ENCODE assay signal across 21 mouse cellular contexts in genomic region chr11:79138621-79139020, GRCm38 (mm10). TPM values are rescaled to one million over a fixed set of nuclear protein-coding genes. Genes with fewer than 3 reads are reported as not detected.
DNase-seq lines count a peak whose midpoint lies in the region; ATAC-seq and TF ChIP-seq lines count a peak whose summit lies in the region.
"Had no signal": no experiment of that assay in that cellular context is flagged by ENCODE, and none has a peak within 500 bp of the region (broad histone marks: within the 10 kb centered on the region; RNA-seq: fewer than 3 reads in every experiment).

No protein-coding gene starts in this region.

- H3K27ac ChIP-seq in heart, embryonic 13.5 days (replicated peaks): peak overlapping the region; percentile 24; the same call in 1 of the 2 replicates
- no peak overlapping the region for H3K27ac ChIP-seq in heart, adult 2 months
- H3K27ac ChIP-seq in kidney, embryonic 16.5 days (ENCODE audit: low read length): peak overlapping the region; percentile 42; the same call in 1 of the 2 replicates
- H3K27ac ChIP-seq in ES-E14 (ENCODE audit: insufficient read depth, low read depth, low read length, poor library complexity, severe bottlenecking): no peak overlapping the region
- 0 out of 2 replicates have a peak overlapping the region, but pooled peaks have one; percentile 8 for H3K27ac ChIP-seq in embryonic facial prominence, embryonic 14.5 days (replicated peaks; ENCODE audit: low read depth, low read length)
- no peak overlapping the region for H3K27ac ChIP-seq in forebrain, embryonic 13.5 days
- H3K27ac ChIP-seq: gastrocnemius, adult 2 months; heart, embryonic 10.5 days; hindbrain, embryonic 10.5 days; hindbrain, embryonic 14.5 days had no signal

- H3K4me3 ChIP-seq in heart, embryonic 13.5 days: no peak overlapping the region
- no peak overlapping the region for H3K4me3 ChIP-seq in heart, adult 2 months
- H3K4me3 ChIP-seq in kidney, embryonic 16.5 days (ENCODE audit: low read length): no peak overlapping the region
- H3K4me3 ChIP-seq in ES-E14 (ENCODE audit: insufficient read depth in 1 of 2, low read depth in 1 of 2, low read length in 2 of 2, poor library complexity in 1 of 2, severe bottlenecking in 1 of 2): no peak overlapping the region
- no peak overlapping the region for H3K4me3 ChIP-seq in embryonic facial prominence, embryonic 14.5 days (ENCODE audit: low read depth, low read length)
- H3K4me3 ChIP-seq in forebrain, embryonic 13.5 days: no peak overlapping the region
- H3K4me3 ChIP-seq: gastrocnemius, adult 2 months; heart, embryonic 10.5 days; hindbrain, embryonic 10.5 days had no signal

- intact Hi-C loops in heart, adult 2 months (cut with DNase I): no loop called here

- DNase-seq in heart, adult 2 months: no peak
- no peak for DNase-seq in kidney, postnatal 4 days
- DNase-seq in ES-E14 (ENCODE audit: low read depth, low spot score): peak; percentile 67
- DNase-seq in embryonic facial prominence, embryonic 14.5 days (ENCODE audit: low spot score): no peak
- no peak for DNase-seq in thymus, postnatal 10 days (ENCODE audit: low spot score in 2 of 2)
- DNase-seq: adrenal gland, postnatal 25 days; cerebellum, adult 18-20 months; cerebellum, postnatal 10 days; gastrocnemius, adult 2 months; gastrocnemius, postnatal 25 days; kidney, adult 11 months had no signal

- no peaks in the 10 kb centered on the region for H3K27me3 ChIP-seq in heart, embryonic 13.5 days (replicated peaks)
- H3K27me3 ChIP-seq in heart, adult 2 months (ENCODE audit: control insufficient read depth, insufficient read depth, low read length): no peaks in the 10 kb centered on the region
- no peaks in the 10 kb centered on the region for H3K27me3 ChIP-seq in kidney, embryonic 16.5 days (ENCODE audit: insufficient read depth, low read length)
- no peaks in the 10 kb centered on the region for H3K27me3 ChIP-seq in embryonic facial prominence, embryonic 14.5 days (replicated peaks; ENCODE audit: control insufficient read depth, insufficient read depth, low read length)
- no peaks in the 10 kb centered on the region for H3K27me3 ChIP-seq in forebrain, embryonic 13.5 days
- H3K27me3 ChIP-seq: CH12.LX had no signal

- TF ChIP-seq POLR2A in heart, adult 2 months (IDR thresholded peaks at IDR 0.05; ENCODE audit: insufficient read depth, low read depth, low read length): no peak

- no peaks in the 10 kb centered on the region for H3K9me3 ChIP-seq in heart, embryonic 13.5 days
- H3K9me3 ChIP-seq in kidney, embryonic 16.5 days (ENCODE audit: low read length): no peaks in the 10 kb centered on the region
- no peaks in the 10 kb centered on the region for H3K9me3 ChIP-seq in ES-E14 (ENCODE audit: control insufficient read depth, insufficient read depth, low read depth, low read length)
- H3K9me3 ChIP-seq in embryonic facial prominence, embryonic 14.5 days (ENCODE audit: control insufficient read depth, low read length): no peaks in the 10 kb centered on the region
- H3K9me3 ChIP-seq in forebrain, embryonic 13.5 days (replicated peaks): no peaks in the 10 kb centered on the region
- H3K9me3 ChIP-seq: heart, embryonic 10.5 days; hindbrain, embryonic 10.5 days had no signal

- no peak overlapping the region for H3K9ac ChIP-seq in heart, embryonic 13.5 days
- H3K9ac ChIP-seq in heart, adult 2 months (ENCODE audit: low read depth, low read length): no peak overlapping the region
- no peak overlapping the region for H3K9ac ChIP-seq in kidney, embryonic 16.5 days (replicated peaks; ENCODE audit: low read length)
- no peak overlapping the region for H3K9ac ChIP-seq in ES-E14 (ENCODE audit: insufficient read depth, low read depth, low read length, poor library complexity, severe bottlenecking)
- H3K9ac ChIP-seq in embryonic facial prominence, embryonic 14.5 days (ENCODE audit: low read depth, low read length): no peak overlapping the region
- H3K9ac ChIP-seq in forebrain, embryonic 13.5 days: no peak overlapping the region
- H3K9ac ChIP-seq: hindbrain, embryonic 14.5 days had no signal

- H3K4me2 ChIP-seq in heart, embryonic 13.5 days: no peak overlapping the region
- H3K4me2 ChIP-seq in kidney, embryonic 16.5 days (replicated peaks; ENCODE audit: low read depth, low read length): no peak overlapping the region
- H3K4me2 ChIP-seq in embryonic facial prominence, embryonic 14.5 days (ENCODE audit: low read depth, low read length): no peak overlapping the region
- H3K4me2 ChIP-seq in forebrain, embryonic 13.5 days: no peak overlapping the region
- H3K4me2 ChIP-seq: hindbrain, embryonic 14.5 days had no signal

- in situ Hi-C loops in ES-E14 (cut with MboI; ENCODE audit: low sequenced_read_pairs in 2 of 2, unreplicated experiment in 2 of 2): no loop called here

- H3K79me2 ChIP-seq in heart, adult 2 months (replicated peaks; ENCODE audit: control insufficient read depth, insufficient read depth, low read length): peaks cover 4% of the 10 kb centered on the region

- WGBS in heart, embryonic 13.5 days: 69% methylated on average over 6 of the region's 6 CpGs
- 59% methylated on average over 6 of the region's 6 CpGs for WGBS in heart, adult 2 months
- 78% methylated on average over 6 of the region's 6 CpGs for whole genome bisulfite sequencing in kidney, embryonic 16.5 days
- WGBS in embryonic facial prominence, embryonic 14.5 days: 86% methylated on average over 6 of the region's 6 CpGs
- 92% methylated on average over 6 of the region's 6 CpGs for WGBS in forebrain, embryonic 13.5 days

- peaks cover 84% of the 10 kb centered on the region for H3K4me1 ChIP-seq in heart, embryonic 13.5 days
- H3K4me1 ChIP-seq in heart, adult 2 months (ENCODE audit: control insufficient read depth, insufficient read depth, low read length): peaks cover 33% of the 10 kb centered on the region
- peaks cover 37% of the 10 kb centered on the region for H3K4me1 ChIP-seq in kidney, embryonic 16.5 days (ENCODE audit: insufficient read depth, low read length)
- H3K4me1 ChIP-seq in ES-E14 (ENCODE audit: control insufficient read depth in 2 of 2, insufficient read depth in 2 of 2, low read length in 2 of 2, poor library complexity in 1 of 2): peaks cover 3 to 23% of the 10 kb centered on the region in 2 experiments; a peak in 3 of 4 replicates
- peaks cover 26% of the 10 kb centered on the region for H3K4me1 ChIP-seq in embryonic facial prominence, embryonic 14.5 days (ENCODE audit: control insufficient read depth, insufficient read depth, low read length)
- peaks cover 34% of the 10 kb centered on the region for H3K4me1 ChIP-seq in forebrain, embryonic 13.5 days

- H3K36me3 ChIP-seq in heart, embryonic 13.5 days: 0 out of 2 replicates have a peak, but pooled peaks cover 2% of the 10 kb centered on the region
- H3K36me3 ChIP-seq in heart, adult 2 months (ENCODE audit: control insufficient read depth, insufficient read depth, low read length): no peaks in the 10 kb centered on the region
- no peaks in the 10 kb centered on the region for H3K36me3 ChIP-seq in kidney, embryonic 16.5 days (ENCODE audit: insufficient read depth, low read length)
- no peaks in the 10 kb centered on the region for H3K36me3 ChIP-seq in ES-E14 (ENCODE audit: control insufficient read depth, insufficient read depth, low read length, poor library complexity, severe bottlenecking)
- no peaks in the 10 kb centered on the region for H3K36me3 ChIP-seq in embryonic facial prominence, embryonic 14.5 days (ENCODE audit: control insufficient read depth, insufficient read depth, low read length)
- H3K36me3 ChIP-seq in forebrain, embryonic 13.5 days (ENCODE audit: poor library complexity, severe bottlenecking): 0 out of 2 replicates have a peak, but pooled peaks cover 3% of the 10 kb centered on the region
- H3K36me3 ChIP-seq: G1E; hindbrain, embryonic 10.5 days had no signal

- TF ChIP-seq CTCF in heart, adult 2 months (IDR thresholded peaks at IDR 0.05): no peak

- no peak for TF ChIP-seq EP300 in heart, adult 2 months (IDR thresholded peaks at IDR 0.05; ENCODE audit: insufficient read depth, low read depth, low read length)

- no peak for ATAC-seq in heart, embryonic 13.5 days (ENCODE audit: extremely low read depth, insufficient number of reproducible peaks, low FRiP score, low TSS enrichment)
- no peak for ATAC-seq in kidney, embryonic 16.5 days (ENCODE audit: low FRiP score, low TSS enrichment)
- ATAC-seq in embryonic facial prominence, embryonic 14.5 days (ENCODE audit: low read depth): no peak
- no peak for ATAC-seq in forebrain, embryonic 13.5 days
- ATAC-seq: activated CD4-positive, CD25-positive, alpha-beta regulatory T cell, adult 4 months; forebrain, embryonic 14.5 days had no signal

TF ChIP-seq in ES-E14, 5 proteins besides CTCF, POLR2A, EP300 and RAD21:
- TF ChIP-seq HCFC1 (IDR thresholded peaks at IDR 0.05; ENCODE audit: borderline replicate concordance, insufficient read depth, low read length) (no peak), MAFK (IDR thresholded peaks at IDR 0.05; ENCODE audit: insufficient read depth, low read depth, low read length) (no peak), ZNF384 (IDR thresholded peaks at IDR 0.05; ENCODE audit: low read depth, low read length) (no peak), ZC3H11A (IDR thresholded peaks at IDR 0.05; ENCODE audit: borderline replicate concordance, low read depth, low read length) (no peak), CHD2 (IDR thresholded peaks at IDR 0.05; ENCODE audit: low read depth, low read length) (no peak)

RNA-seq across cellular contexts. Expression of gene Ksr1, which starts 7.6 kb away (rescaled TPM):
- 2.2 and 2.4 TPM in 2 replicates for polyA plus RNA-seq in heart, embryonic 13.5 days (2015; fragmentation: Nextera tagmentation; extraction: Ambion mirVana)
- 1 to 10 TPM; 5.1 to 7.0 TPM for total RNA-seq in heart, adult 2 months (2021)
- polyA plus RNA-seq in heart, adult 2 months (2012; rRNA removed): 6.7 and 7.8 TPM in 2 replicates
- polyA plus RNA-seq in kidney, embryonic 16.5 days (2015; fragmentation: Nextera tagmentation; extraction: Ambion mirVana): 3.5 and 3.8 TPM in 2 replicates
- total RNA-seq in ES-E14 (2012; rRNA removed): 10.7 and 11.3 TPM in 2 replicates
- polyA plus RNA-seq in embryonic facial prominence, embryonic 14.5 days (2014; fragmentation: Nextera tagmentation; extraction: Ambion mirVana): 10.4 and 10.8 TPM in 2 replicates
- polyA plus RNA-seq in forebrain, embryonic 13.5 days (2015; fragmentation: Nextera tagmentation; extraction: Ambion mirVana): 4.0 and 4.1 TPM in 2 replicates

Comparison
In these comparisons a context has a peak if more than half of its experiments do, and no peak if none do; other contexts are left out.
1. H3K27ac ChIP-seq: peak in heart, embryonic 13.5 days (single experiment), kidney, embryonic 16.5 days (single experiment) and embryonic facial prominence, embryonic 14.5 days (single experiment); none in heart, adult 2 months (single experiment), ES-E14 (single experiment) and forebrain, embryonic 13.5 days (single experiment).